ENCODE assay signal across 10 mouse cellular contexts in genomic region chr9:107381723-107382122, GRCm38 (mm10). TPM values are rescaled to one million over a fixed set of nuclear protein-coding genes. Genes with fewer than 3 reads are reported as not detected.
DNase-seq lines count a peak whose midpoint lies in the region; ATAC-seq lines count a peak whose summit lies in the region.
"Had no signal": no experiment of that assay in that cellular context is flagged by ENCODE, and none has a peak within 500 bp of the region (broad histone marks: within the 10 kb centered on the region; RNA-seq: fewer than 3 reads in every experiment).

No protein-coding gene starts in this region.

- no peak for ATAC-seq in forebrain, embryonic 11.5 days (replicated peaks; ENCODE audit: low FRiP score)
- no peak for ATAC-seq in forebrain, embryonic 12.5 days (ENCODE audit: low FRiP score)

- H3K27me3 ChIP-seq in forebrain, embryonic 11.5 days (ENCODE audit: control insufficient read depth, insufficient read depth, low read length): peaks cover 48% of the 10 kb centered on the region
- H3K27me3 ChIP-seq in forebrain, embryonic 12.5 days: peaks cover 88% of the 10 kb centered on the region

- peaks cover 8% of the 10 kb centered on the region; the same call in 1 of the 2 replicates for H3K4me1 ChIP-seq in forebrain, embryonic 11.5 days (replicated peaks; ENCODE audit: control insufficient read depth, insufficient read depth, low read length)
- H3K4me1 ChIP-seq in forebrain, embryonic 12.5 days: peaks cover 22% of the 10 kb centered on the region

- 7% methylated on average over 8 of the region's 8 CpGs for WGBS in forebrain, embryonic 11.5 days
- WGBS in forebrain, embryonic 12.5 days: 11% methylated on average over 8 of the region's 8 CpGs

- no peaks in the 10 kb centered on the region for H3K36me3 ChIP-seq in forebrain, embryonic 11.5 days (ENCODE audit: control insufficient read depth, insufficient read depth, low read length)
- no peaks in the 10 kb centered on the region for H3K36me3 ChIP-seq in forebrain, embryonic 12.5 days (replicated peaks)
- H3K36me3 ChIP-seq: heart, embryonic 13.5 days had no signal

- H3K9ac ChIP-seq in forebrain, embryonic 11.5 days (ENCODE audit: low read length): no peak overlapping the region
- no peak overlapping the region for H3K9ac ChIP-seq in forebrain, embryonic 12.5 days
- H3K9ac ChIP-seq: heart, embryonic 13.5 days; liver, embryonic 14.5 days had no signal

- intact Hi-C loops in heart, postnatal 10 days (cut with DNase I): no loop called here

- H3K4me2 ChIP-seq in forebrain, embryonic 11.5 days (ENCODE audit: low read depth, low read length, severe bottlenecking): no peak overlapping the region
- no peak overlapping the region for H3K4me2 ChIP-seq in forebrain, embryonic 12.5 days
- H3K4me2 ChIP-seq: heart, embryonic 13.5 days had no signal

- H3K27ac ChIP-seq in forebrain, embryonic 11.5 days (ENCODE audit: low read depth, low read length): no peak overlapping the region
- no peak overlapping the region for H3K27ac ChIP-seq in forebrain, embryonic 12.5 days
- H3K27ac ChIP-seq: heart, embryonic 13.5 days; liver, embryonic 14.5 days had no signal

- H3K9me3 ChIP-seq in forebrain, embryonic 11.5 days (ENCODE audit: control insufficient read depth, low read length): no peaks in the 10 kb centered on the region
- H3K9me3 ChIP-seq in forebrain, embryonic 12.5 days: no peaks in the 10 kb centered on the region
- H3K9me3 ChIP-seq: heart, embryonic 13.5 days had no signal

- H3K4me3 ChIP-seq in forebrain, embryonic 11.5 days (ENCODE audit: low read depth, low read length): no peak overlapping the region
- H3K4me3 ChIP-seq in forebrain, embryonic 12.5 days (replicated peaks): no peak overlapping the region
- H3K4me3 ChIP-seq: heart, embryonic 13.5 days had no signal

- DNase-seq in forebrain, embryonic 11.5 days (ENCODE audit: low spot score): peak; percentile 73
- peak; percentile 31 for DNase-seq in ovary, adult 18-20 months (ENCODE audit: low spot score)
- DNase-seq in ovary, postnatal 10 days (ENCODE audit: low spot score): no peak
- peak; percentile 59 to 73 for DNase-seq in heart, postnatal 10 days
- DNase-seq in retina, postnatal 1 day: peak; percentile 51
- no peak for DNase-seq in frontal cortex, adult 2 months (ENCODE audit: extremely low spot score in 1 of 2, low spot score in 1 of 2)
- no peak for DNase-seq in yolk sac, embryonic 10.5 days (ENCODE audit: low spot score)

RNA-seq across cellular contexts. Expression of gene Cacna2d2, which starts 17.7 kb away (rescaled TPM):
- 1.8 and 2.8 TPM in 2 replicates for polyA plus RNA-seq in forebrain, embryonic 11.5 days (2014; fragmentation: Nextera tagmentation; extraction: Ambion mirVana)
- 3.3 and 3.4 TPM in 2 replicates for polyA plus RNA-seq in forebrain, embryonic 12.5 days (2016; fragmentation: Nextera tagmentation; extraction: Ambion mirVana)
- 10 to 100 TPM in 1 of 2 experiments, 1 to 10 TPM in 1; 7.3 to 13.2 TPM for total RNA-seq in heart, postnatal 10 days (2021)
- 33.1 and 35.7 TPM in 2 replicates for polyA plus RNA-seq in frontal cortex, adult 2 months (2012; rRNA removed)

RNA-seq across cellular contexts. Expression of gene 6430571L13Rik, which starts 41.3 kb away (rescaled TPM):
- 1.3 and 1.6 TPM in 2 replicates for polyA plus RNA-seq in forebrain, embryonic 11.5 days (2014; fragmentation: Nextera tagmentation; extraction: Ambion mirVana)
- polyA plus RNA-seq in forebrain, embryonic 12.5 days (2016; fragmentation: Nextera tagmentation; extraction: Ambion mirVana): 2.2 and 2.9 TPM in 2 replicates
- total RNA-seq in heart, postnatal 10 days (2021): 10 to 100 TPM in 1 of 2 experiments, 1 to 10 TPM in 1; 8.9 to 11.4 TPM
- 26.2 and 26.8 TPM in 2 replicates for polyA plus RNA-seq in frontal cortex, adult 2 months (2012; rRNA removed)

RNA-seq across cellular contexts. Expression of gene Hemk1, which starts 43.6 kb away (rescaled TPM):
- polyA plus RNA-seq in forebrain, embryonic 11.5 days (2014; fragmentation: Nextera tagmentation; extraction: Ambion mirVana): 11.2 and 13.8 TPM in 2 replicates
- 10.3 and 12.0 TPM in 2 replicates for polyA plus RNA-seq in forebrain, embryonic 12.5 days (2016; fragmentation: Nextera tagmentation; extraction: Ambion mirVana)
- total RNA-seq in heart, postnatal 10 days (2021): 10 to 100 TPM; 16.8 to 17.0 TPM
- polyA plus RNA-seq in frontal cortex, adult 2 months (2012; rRNA removed): 31.9 and 39.1 TPM in 2 replicates

Comparison
In these comparisons a context has a peak if more than half of its experiments do, and no peak if none do; other contexts are left out.
1. DNase-seq: peak in forebrain, embryonic 11.5 days (single experiment), ovary, adult 18-20 months (single experiment), heart, postnatal 10 days (2 of 2) and retina, postnatal 1 day (single experiment); none in ovary, postnatal 10 days (single experiment), frontal cortex, adult 2 months (0 of 2) and yolk sac, embryonic 10.5 days (single experiment).